Mouse (Mus musculus): ENCODE results near the gene Wbp1.

Wbp1 gene

GRCm38 (mm10) chr6:83084477-83084876 lies 36.9 kb downstream of the Wbp1 start:
- no peak for DNase-seq (ENCODE audit: low read depth, low spot score)

- DNase-seq (ENCODE audit: low read depth, low spot score): no peak
These were observed 37.9 kb downstream of the Wbp1 start for GRCm38 (mm10) chr6:83083497-83083896.

GRCm38 (mm10) chr6:83080210-83080609 lies 41.1 kb downstream of the Wbp1 start:
- DNase-seq (ENCODE audit: low read depth, low spot score): no peak

- DNase-seq (ENCODE audit: low read depth, low spot score): peak; percentile 99
These were observed 43.0 kb downstream of the Wbp1 start for GRCm38 (mm10) chr6:83078324-83078858.

GRCm38 (mm10) chr6:83077630-83078323 lies 43.6 kb downstream of the Wbp1 start, which contains the start of gene Pcgf1:
TSS of gene Pcgf1 (plus strand) at chr6:83077869.
- no peak for DNase-seq (ENCODE audit: low read depth, low spot score)

- DNase-seq (ENCODE audit: low read depth, low spot score): no peak
These were observed 46.4 kb downstream of the Wbp1 start for GRCm38 (mm10) chr6:83074979-83075378.

- DNase-seq (ENCODE audit: low read depth, low spot score): no peak
These were observed 50.1 kb downstream of the Wbp1 start for GRCm38 (mm10) chr6:83071220-83071619.

- DNase-seq (ENCODE audit: low read depth, low spot score): no peak
These were observed 50.8 kb downstream of the Wbp1 start for GRCm38 (mm10) chr6:83070311-83071219.

GRCm38 (mm10) chr6:83070247-83070310 lies 51.3 kb downstream of the Wbp1 start, which contains the start of gene Tlx2:
TSS of gene Tlx2 (minus strand) at chr6:83070293.
- no peak for DNase-seq (ENCODE audit: low read depth, low spot score)

- no peak for DNase-seq (ENCODE audit: low read depth, low spot score)
These were observed 51.7 kb downstream of the Wbp1 start for GRCm38 (mm10) chr6:83069488-83070246.

All from c-Kit-negative CD71-positive TER-119-positive erythroid progenitor cells, embryonic 14.5 days (primary cell).